Mouse (Mus musculus): ENCODE measurements around the gene Pgr. TPM values are rescaled to one million over a fixed set of nuclear protein-coding genes. Genes with fewer than 3 reads are reported as not detected.

The Pgr gene
- total and polyA plus RNA-seq, 2 experiments from 2014 or later = 3.1 to 5.1 TPM

- Histone ChIP-seq H3K9ac (no peak within 1 kb of the TSS), H3K27me3 (ENCODE audit: insufficient read depth, low read length) (no peaks in the 10 kb centered on the region), H3K9me3 (ENCODE audit: low read length) (no peaks in the 10 kb centered on the region), H3K36me3 (ENCODE audit: insufficient read depth) (no peaks in the 10 kb centered on the region), H3K4me3 (ENCODE audit: low read depth, low read length) (no peak within 1 kb of the TSS), H3K4me2 (ENCODE audit: low read depth) (no peak within 1 kb of the TSS), H3K4me1 (ENCODE audit: insufficient read depth) (no peaks in the 10 kb centered on the region), H3K27ac (ENCODE audit: low read depth, low read length) (no peak within 1 kb of the TSS)
- WGBS = 72% methylated on average over 2 of the region's 2 CpGs
- no peak for ATAC-seq
- no peak for TF ChIP-seq CTCF (IDR thresholded peaks at IDR 0.05; ENCODE audit: low read depth)
- DNase-seq = no peak
Measured at GRCm38 (mm10) chr9:8971491-8971890, 71.9 kb downstream of the Pgr start, which contains the start of gene Gm16485. Gene Gm16485, plus strand, starts transcription at chr9:8971791.

- no peak overlapping the region for H3K27ac ChIP-seq (ENCODE audit: low read depth, low read length)
- WGBS = 13% methylated on average over 2 of the region's 2 CpGs
- no peaks in the 10 kb centered on the region; the same call in 1 of the 2 replicates for H3K4me1 ChIP-seq (ENCODE audit: insufficient read depth)
- H3K9ac ChIP-seq = no peak overlapping the region
- H3K27me3 ChIP-seq (ENCODE audit: insufficient read depth, low read length) = no peaks in the 10 kb centered on the region
- H3K4me3 ChIP-seq (ENCODE audit: low read depth, low read length) = no peak overlapping the region
- ATAC-seq (peak; percentile 74), DNase-seq (peak; percentile 50)
- H3K4me2 ChIP-seq (ENCODE audit: low read depth) = no peak overlapping the region
- H3K36me3 ChIP-seq (ENCODE audit: insufficient read depth) = no peaks in the 10 kb centered on the region
- no peaks in the 10 kb centered on the region for H3K9me3 ChIP-seq (ENCODE audit: low read length)
- TF ChIP-seq CTCF (IDR thresholded peaks at IDR 0.05; ENCODE audit: low read depth) = no peak
Measured at GRCm38 (mm10) chr9:8977775-8978174, 78.1 kb downstream of the Pgr start.

GRCm38 (mm10) chr9:8982315-8982714, 82.7 kb downstream of the Pgr start:
- ATAC-seq (no peak), DNase-seq (no peak)
- Histone ChIP-seq H3K9me3 (ENCODE audit: low read length) (no peaks in the 10 kb centered on the region), H3K27ac (ENCODE audit: low read depth, low read length) (no peak overlapping the region), H3K4me2 (ENCODE audit: low read depth) (no peak overlapping the region), H3K4me3 (ENCODE audit: low read depth, low read length) (no peak overlapping the region), H3K27me3 (ENCODE audit: insufficient read depth, low read length) (no peaks in the 10 kb centered on the region), H3K4me1 (ENCODE audit: insufficient read depth) (no peaks in the 10 kb centered on the region; the same call in 1 of the 2 replicates), H3K9ac (no peak overlapping the region), H3K36me3 (ENCODE audit: insufficient read depth) (no peaks in the 10 kb centered on the region)
- 74% methylated on average over 3 of the region's 3 CpGs for WGBS
- no peak for TF ChIP-seq CTCF (IDR thresholded peaks at IDR 0.05; ENCODE audit: low read depth)

- no peaks in the 10 kb centered on the region for H3K27me3 ChIP-seq (ENCODE audit: insufficient read depth, low read length)
- 67% methylated on average over 2 of the region's 2 CpGs for WGBS
- H3K27ac ChIP-seq (ENCODE audit: low read depth, low read length) = no peak overlapping the region
- no peak for TF ChIP-seq CTCF (IDR thresholded peaks at IDR 0.05; ENCODE audit: low read depth)
- no peak overlapping the region for H3K4me2 ChIP-seq (ENCODE audit: low read depth)
- no peak overlapping the region for H3K4me3 ChIP-seq (ENCODE audit: low read depth, low read length)
- H3K36me3 ChIP-seq (ENCODE audit: insufficient read depth) = no peaks in the 10 kb centered on the region
- no peak overlapping the region for H3K9ac ChIP-seq
- no peaks in the 10 kb centered on the region for H3K4me1 ChIP-seq (ENCODE audit: insufficient read depth)
- DNase-seq = no peak
- no peak for ATAC-seq
- no peaks in the 10 kb centered on the region for H3K9me3 ChIP-seq (ENCODE audit: low read length)
Measured at GRCm38 (mm10) chr9:8996494-8996893, 96.9 kb downstream of the Pgr start.

GRCm38 (mm10) chr9:9001170-9001569, 101.5 kb downstream of the Pgr start:
- ATAC-seq (no peak), DNase-seq (no peak)
- H3K9ac ChIP-seq = no peak overlapping the region
- H3K4me3 ChIP-seq (ENCODE audit: low read depth, low read length) = no peak overlapping the region
- no peaks in the 10 kb centered on the region for H3K9me3 ChIP-seq (ENCODE audit: low read length)
- H3K27ac ChIP-seq (ENCODE audit: low read depth, low read length) = no peak overlapping the region
- no peaks in the 10 kb centered on the region for H3K4me1 ChIP-seq (ENCODE audit: insufficient read depth)
- H3K36me3 ChIP-seq (ENCODE audit: insufficient read depth) = 0 out of 2 replicates have a peak, but pooled peaks cover 4% of the 10 kb centered on the region
- no peak overlapping the region for H3K4me2 ChIP-seq (ENCODE audit: low read depth)
- TF ChIP-seq CTCF (IDR thresholded peaks at IDR 0.05; ENCODE audit: low read depth) = peak; percentile 43
- H3K27me3 ChIP-seq (ENCODE audit: insufficient read depth, low read length) = no peaks in the 10 kb centered on the region

- WGBS = 95% methylated on average over 2 of the region's 2 CpGs
- H3K4me2 ChIP-seq (ENCODE audit: low read depth) = no peak overlapping the region
- no peak overlapping the region for H3K4me3 ChIP-seq (ENCODE audit: low read depth, low read length)
- H3K9me3 ChIP-seq (ENCODE audit: low read length) = no peaks in the 10 kb centered on the region
- DNase-seq = no peak
- peaks cover 5% of the 10 kb centered on the region for H3K36me3 ChIP-seq (ENCODE audit: insufficient read depth)
- no peaks in the 10 kb centered on the region for H3K4me1 ChIP-seq (ENCODE audit: insufficient read depth)
- no peak overlapping the region for H3K27ac ChIP-seq (ENCODE audit: low read depth, low read length)
- no peak for TF ChIP-seq CTCF (IDR thresholded peaks at IDR 0.05; ENCODE audit: low read depth)
- no peaks in the 10 kb centered on the region for H3K27me3 ChIP-seq (ENCODE audit: insufficient read depth, low read length)
- ATAC-seq = no peak
- no peak overlapping the region for H3K9ac ChIP-seq
Measured at GRCm38 (mm10) chr9:9015108-9015507, 115.5 kb downstream of the Pgr start.

Other genes starting within 250 kb of the Pgr start
- 0.54 and 1.3 TPM in 2 replicates for gene Gm16485, start 72.0 kb downstream of the Pgr start, total RNA-seq (2014; rRNA removed)
- gene Gm16485, start 72.0 kb downstream of the Pgr start, polyA plus RNA-seq (2015; fragmentation: Nextera tagmentation; extraction: Ambion mirVana) = 0.08 and 0.33 TPM in 2 replicates

Measured in forebrain, postnatal 0 days (tissue).